Mouse (Mus musculus) erythroid progenitor cell, adult 5-6 weeks (primary cell): ENCODE data around the gene Sgsm2. TPM values are rescaled to one million over a fixed set of nuclear protein-coding genes. Genes with fewer than 3 reads are reported as not detected.

ENCODE experiments used
- ATAC-seq: replicated peaks from 2 replicates; pipeline ENCODE4 v1.8.0; 2016; ENCODE audit warnings: moderate number of reproducible peaks, mild to moderate bottlenecking, moderate TSS enrichment, inconsistent platforms; ENCODE audit not compliant: poor library complexity, low FRiP score, severe bottlenecking
- total RNA-seq, 2 experiments: library from RNA; stranded (forward) in 1 of 2; stranded (reverse) in 1 of 2; fragments of 150-400 nt in 1 of 2; fragments of 186-747, 209-891 nt in 1 of 2; gene quantifications; 2 replicates each; pipeline versions ENCODE4 v1.2.3 to v1.2.4; 2015 to 2017; ENCODE audit warnings: low replicate concordance in 2 of 2

The Sgsm2 gene
- total RNA-seq, 2 experiments from 2014 or later = 0.76 to 0.84 TPM

- no peak for ATAC-seq
Measured at GRCm38 (mm10) chr11:74845784-74846183, 51.1 kb downstream of the Sgsm2 start.

GRCm38 (mm10) chr11:74843761-74844160, 53.1 kb downstream of the Sgsm2 start:
- ATAC-seq = no peak

DNA sequence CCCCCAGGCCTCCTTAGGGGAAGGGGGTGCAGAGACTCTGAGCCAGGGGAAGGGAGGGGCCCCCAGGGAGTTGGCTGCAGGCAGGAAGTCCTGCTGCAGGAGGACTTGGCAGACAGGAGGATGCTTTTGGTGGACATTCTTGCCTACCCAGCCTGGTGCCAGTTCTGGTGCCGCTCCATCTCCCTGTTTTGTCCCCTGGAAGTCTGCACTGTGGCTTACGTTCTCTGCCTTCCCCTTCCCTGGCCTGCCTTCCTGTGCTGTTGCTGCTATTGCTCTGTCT, 53.5 kb downstream of the Sgsm2 start:
- ATAC-seq = no peak

DNA sequence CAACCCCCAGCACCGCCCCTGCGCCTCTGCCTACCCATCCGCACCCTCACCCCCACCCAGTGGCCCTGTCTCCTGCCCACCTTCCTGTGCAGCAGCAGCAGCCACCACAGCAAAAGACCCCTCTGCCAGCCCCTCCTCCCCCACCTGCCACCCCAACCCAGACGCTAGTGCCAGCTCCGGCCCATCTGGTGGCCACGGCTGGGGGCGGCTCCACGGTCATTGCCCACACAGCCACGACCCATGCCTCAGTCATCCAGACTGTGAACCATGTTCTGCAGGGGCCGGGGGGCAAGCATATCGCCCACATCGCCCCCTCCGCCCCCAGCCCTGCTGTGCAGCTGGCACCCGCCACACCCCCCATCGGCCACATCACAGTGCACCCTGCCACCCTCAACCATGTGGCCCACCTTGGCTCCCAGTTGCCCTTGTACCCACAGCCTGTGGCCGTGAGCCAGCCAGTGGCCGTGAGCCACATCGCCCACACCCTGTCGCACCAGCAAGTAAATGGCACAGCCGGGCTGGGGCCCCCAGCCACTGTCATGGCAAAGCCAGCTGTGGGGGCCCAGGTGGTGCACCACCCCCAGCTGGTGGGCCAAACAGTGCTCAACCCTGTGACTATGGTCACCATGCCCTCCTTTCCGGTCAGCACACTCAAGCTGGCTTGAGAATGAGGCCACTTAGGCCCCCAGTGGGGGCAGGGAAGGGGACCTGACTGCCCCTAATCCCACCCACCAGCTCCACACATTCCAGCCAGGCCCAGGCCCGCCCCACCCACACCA, 54.0 kb downstream of the Sgsm2 start:
- ATAC-seq = no peak

GRCm38 (mm10) chr11:74842045-74842444, 54.8 kb downstream of the Sgsm2 start:
- ATAC-seq = no peak

DNA sequence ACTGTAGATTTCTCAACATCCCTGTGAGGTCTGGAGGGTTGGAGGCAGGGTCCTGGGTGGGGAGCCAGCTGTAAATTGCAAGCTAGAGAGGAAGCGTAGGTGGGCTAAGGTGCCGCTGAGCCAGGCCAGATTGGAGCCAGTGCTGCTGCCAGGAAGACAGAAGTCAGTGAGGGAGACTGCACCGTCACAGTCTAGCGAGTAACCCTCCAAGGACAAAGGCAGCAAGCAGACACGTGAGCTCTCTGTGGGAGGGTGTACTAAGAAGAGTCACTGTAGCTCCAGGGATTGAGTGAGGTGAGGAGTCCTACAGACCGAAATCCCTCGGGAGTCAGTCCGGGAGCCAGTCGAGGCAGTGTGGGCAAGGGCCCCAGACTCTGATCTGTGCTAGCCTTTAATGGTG, 55.5 kb downstream of the Sgsm2 start:
- ATAC-seq = no peak

- no peak for ATAC-seq
Measured at GRCm38 (mm10) chr11:74840739-74841138, 56.1 kb downstream of the Sgsm2 start.

- no peak for ATAC-seq
Measured at GRCm38 (mm10) chr11:74839860-74840715, 56.8 kb downstream of the Sgsm2 start.

- ATAC-seq = peak; percentile 53
Measured at GRCm38 (mm10) chr11:74838971-74839370, 57.9 kb downstream of the Sgsm2 start.

- ATAC-seq = peak; percentile 72
Measured at GRCm38 (mm10) chr11:74838441-74838840, 58.4 kb downstream of the Sgsm2 start.

DNA sequence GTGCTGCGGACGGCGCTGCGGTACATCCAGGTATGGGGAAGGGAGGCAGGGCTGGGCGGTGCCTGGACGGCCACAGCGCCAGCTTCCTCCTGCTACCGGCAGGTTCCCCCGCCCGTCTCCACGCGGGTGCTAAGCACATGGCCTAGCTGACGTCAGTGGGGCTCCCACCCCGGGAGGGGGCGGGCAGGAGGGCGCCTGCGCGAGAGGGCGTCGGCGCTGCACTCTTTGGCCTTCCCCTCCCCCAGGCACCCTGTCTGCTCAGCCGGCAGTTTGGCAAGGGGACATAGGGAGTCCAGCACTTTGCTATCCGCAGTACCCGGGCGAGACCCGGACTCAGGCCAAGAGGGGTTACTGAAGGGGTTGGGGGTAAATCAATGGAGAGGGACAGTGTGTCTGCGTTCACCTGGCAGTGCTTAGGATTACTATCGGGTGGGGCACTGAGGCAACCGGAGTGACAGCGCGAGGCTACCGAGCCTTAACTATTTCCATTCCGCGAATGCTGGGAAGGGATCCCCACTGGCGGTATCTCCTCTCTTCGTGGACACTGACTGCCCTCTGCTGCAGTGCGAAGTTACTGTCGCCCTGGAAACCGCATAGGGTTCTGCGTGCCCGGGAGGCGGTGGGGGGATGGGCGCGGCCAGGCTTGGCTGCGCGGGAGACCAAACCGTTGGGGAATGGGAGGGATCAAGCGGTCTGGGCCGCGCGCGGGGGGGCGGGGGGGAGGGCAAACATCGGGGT, 59.0 kb downstream of the Sgsm2 start:
- ATAC-seq = peak; percentile 76

DNA sequence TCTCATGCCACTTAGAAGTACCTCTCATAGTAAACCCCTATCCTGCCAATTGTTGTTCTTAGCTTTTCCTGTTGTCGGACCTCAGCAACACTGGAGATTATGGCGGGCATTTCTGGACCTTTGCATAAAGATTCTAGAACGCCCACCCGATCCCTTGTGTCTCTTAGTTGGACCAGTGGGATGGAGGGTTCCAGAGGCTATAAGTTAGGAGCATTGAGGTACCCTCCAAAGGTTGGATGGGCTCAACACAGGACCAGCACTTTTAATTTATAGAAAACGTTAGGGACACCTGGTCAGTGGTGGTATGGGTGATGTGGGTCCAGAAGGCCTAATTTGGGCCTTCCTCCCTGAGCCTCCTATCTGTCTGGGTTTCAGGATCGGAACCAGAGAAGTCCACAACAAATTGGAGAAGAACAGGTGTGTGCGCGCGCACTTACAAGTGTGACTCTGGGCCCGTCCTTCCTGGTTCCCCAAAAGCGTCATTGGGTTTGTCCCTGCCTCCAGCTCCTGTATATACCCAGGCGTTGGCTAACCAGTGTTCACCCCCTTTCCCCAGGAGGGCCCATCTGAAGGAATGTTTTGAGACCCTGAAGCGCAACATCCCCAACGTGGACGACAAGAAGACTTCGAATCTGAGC, 59.7 kb downstream of the Sgsm2 start:
- peak; percentile 3; the same call in 1 of the 2 replicates for ATAC-seq

GRCm38 (mm10) chr11:74836225-74837055, 60.4 kb downstream of the Sgsm2 start:
- no peak for ATAC-seq

GRCm38 (mm10) chr11:74835593-74836224, 61.2 kb downstream of the Sgsm2 start:
- ATAC-seq = no peak

DNA sequence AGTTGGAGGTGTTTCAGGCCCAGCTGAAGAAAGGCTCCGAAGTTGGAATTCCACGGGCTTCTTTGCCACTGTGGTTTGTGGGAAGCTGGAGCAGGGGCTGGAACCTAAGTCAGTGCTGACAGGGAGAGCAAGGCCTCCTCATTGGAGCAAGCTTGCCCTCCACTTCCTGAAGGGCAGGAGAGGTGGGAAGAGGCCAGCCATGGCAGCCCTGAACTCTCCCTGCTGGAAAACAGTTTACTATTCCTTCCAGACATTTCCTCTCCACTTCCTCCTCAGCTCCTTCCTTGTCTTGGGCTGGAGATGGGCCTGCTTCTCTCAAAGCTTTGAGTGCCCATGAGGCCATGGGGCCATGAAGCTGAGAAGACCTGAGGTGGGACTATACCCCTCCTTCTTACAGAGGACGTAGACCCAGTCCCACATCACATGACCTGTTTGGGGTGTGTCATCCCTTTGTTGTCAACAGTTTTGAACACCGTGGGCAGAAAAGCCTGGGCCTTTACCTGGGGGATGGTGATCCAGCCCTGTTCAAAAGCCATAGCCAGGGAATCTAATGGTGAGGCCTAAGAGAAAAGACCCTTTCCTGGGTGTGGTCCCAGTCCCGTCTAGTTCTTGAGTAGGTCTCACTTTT, 62.1 kb downstream of the Sgsm2 start:
- ATAC-seq = no peak

- no peak for ATAC-seq
Measured at GRCm38 (mm10) chr11:74834359-74834638, 62.6 kb downstream of the Sgsm2 start.

DNA sequence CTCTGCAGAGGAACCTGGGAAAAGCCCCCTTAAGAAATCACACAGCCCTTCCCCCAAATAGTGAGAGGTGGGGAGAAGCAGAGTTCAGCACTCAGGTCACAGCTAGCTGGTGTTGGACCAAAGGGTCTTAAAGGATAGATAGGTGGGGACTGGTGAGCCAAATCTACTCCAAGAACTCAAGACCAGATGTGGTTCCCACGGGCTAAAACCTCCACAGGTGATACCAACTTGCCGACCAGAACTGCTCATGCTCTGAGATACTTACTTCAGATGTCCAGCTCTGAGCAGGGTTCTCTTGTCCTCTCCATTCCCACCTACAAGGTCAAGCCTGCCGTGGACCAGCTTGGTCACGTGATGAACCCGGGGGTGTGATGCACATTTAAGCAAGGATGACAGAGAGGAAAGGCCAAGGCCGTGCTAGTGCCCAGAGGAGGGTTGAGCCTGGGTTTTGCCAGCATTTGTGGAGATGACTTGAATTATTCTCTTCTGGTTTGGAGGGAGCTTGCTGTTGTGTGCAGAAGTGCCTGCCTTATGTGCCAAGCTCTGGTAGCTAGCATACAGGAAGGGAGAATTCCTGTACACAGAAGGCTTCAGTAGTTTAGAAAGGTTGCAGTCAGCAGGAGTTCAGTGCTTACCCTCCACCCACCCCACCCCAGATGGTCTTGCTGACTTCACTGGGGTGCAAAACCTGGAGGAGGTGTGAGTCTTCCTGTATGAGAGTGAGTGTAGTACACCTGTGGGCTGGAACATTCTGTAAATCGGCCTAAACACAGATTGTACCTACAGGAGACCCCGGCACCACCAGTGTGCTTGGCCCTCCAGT, 63.1 kb downstream of the Sgsm2 start:
- no peak for ATAC-seq
